Mouse (Mus musculus): ENCODE results near the gene Srrm1.
A peak's percentile ranks its signal among the peaks of the same experiment; 100 is the strongest.

Gene Srrm1

DNA sequence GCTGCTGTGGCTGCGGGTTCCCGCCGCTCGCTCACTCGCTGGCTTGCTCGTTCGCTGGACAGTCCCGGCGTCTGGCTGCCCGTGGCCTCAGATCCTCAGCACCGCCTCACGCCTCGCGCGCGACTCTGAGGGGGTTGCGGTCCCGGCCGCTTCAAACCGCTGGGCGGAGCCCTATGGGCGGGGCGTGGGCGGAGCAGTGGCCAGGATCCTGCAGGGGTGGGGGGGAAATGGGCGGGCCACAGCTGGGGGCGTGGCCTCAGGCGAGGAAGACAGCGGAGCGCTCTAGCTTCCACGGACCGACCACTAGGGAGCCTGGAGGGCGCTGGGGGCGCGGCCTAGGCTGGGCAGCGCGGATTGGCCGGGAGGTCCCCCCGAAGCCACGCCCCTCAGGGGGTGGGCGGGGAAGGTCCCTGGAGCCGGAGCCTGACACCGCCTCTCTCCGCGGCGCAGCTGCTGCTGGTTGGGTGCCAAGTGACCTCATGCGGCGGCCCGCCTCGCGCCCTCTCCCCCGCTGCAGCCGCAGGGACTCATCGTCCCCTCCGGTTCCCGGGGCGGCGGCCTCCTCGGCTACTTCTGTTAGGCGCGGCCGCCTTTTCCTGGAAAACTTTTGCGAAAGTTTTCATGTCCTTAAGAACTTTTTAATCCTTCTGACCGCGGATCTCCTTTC lies 80.3 kb downstream of the Srrm1 start, which contains the start of gene Clic4:
Gene Clic4 (minus strand): TSS at position 175 of the 667 bp plus-strand sequence.
- DNase-seq (ENCODE audit: low spot score in 2 of 2), result peak; percentile 99 to 100

DNA sequence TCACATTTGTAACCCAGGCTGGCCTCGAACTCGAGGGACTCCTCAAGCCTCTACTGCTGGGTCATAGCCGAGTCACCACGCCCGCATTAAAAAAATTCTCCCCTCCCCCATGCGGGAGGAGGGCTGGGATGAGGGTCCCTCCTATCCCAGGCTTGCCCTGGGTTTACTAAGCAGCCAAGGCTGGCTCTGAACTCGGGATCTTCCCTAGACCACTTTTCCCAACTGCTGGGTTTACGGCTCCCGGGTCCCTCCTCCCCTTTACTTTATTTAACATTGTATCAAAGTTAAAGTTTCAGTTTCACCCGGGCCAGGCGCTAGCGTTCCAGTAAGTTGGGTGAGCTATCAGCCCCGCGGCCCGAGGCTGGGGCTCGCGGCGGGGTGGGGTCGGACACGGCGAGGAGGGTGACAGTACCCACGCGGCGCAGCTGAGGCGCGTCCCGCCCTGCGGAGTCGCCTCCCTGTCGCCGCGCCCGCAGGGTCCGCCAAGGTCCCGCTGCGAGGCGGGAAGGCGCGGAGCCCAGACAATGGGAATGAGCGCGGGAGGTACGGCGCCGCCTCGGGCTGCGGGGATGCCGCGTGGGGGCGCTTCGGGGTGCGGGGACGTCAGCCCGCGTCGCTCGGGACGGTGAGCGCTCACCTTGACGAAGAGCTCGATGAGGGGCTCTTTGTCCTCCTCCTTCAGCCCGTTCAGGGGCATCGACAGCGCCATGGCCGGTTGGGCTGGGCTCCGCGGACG lies 81.1 kb downstream of the Srrm1 start:
- DNase-seq (ENCODE audit: low spot score in 2 of 2), result peak; percentile 32 to 60

DNA sequence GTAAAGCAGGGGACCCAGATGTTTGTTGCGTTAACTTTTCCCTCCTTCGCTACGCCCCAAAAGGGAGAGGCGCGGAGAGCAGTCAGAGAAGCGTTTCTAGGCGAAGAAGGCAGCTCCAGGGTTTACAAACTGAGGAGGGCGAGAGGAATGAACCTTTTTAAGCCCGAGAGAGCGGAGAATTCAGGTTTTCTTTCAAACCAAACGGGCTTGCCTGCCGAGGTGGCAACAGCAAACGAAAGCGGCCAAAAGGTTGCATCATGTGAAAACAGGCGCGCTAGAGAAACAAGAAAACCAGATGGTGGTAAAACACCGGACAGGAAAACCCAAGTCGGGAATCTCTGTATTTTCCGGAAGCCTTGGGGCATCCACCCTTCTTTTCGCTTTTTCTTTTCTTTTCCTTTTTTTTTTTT lies 81.7 kb downstream of the Srrm1 start:
- no peak for DNase-seq (ENCODE audit: low spot score in 2 of 2)

Data from thymus, postnatal 10 days (tissue).